Mouse (Mus musculus) intestine, embryonic 16.5 days (tissue): ENCODE results near the gene Ruvbl2. TPM values are rescaled to one million over a fixed set of nuclear protein-coding genes. Genes with fewer than 3 reads are reported as not detected.

Experiments used
- ATAC-seq: fragments of 200-750 bp; cut with Nextera tagmentation; 2 replicates; pipeline ENCODE4 v1.8.0; 2017; ENCODE audit warnings: moderate TSS enrichment, moderate library complexity
- H3K27ac ChIP-seq: fragments of 300-500 bp; sonication (generic); 2 replicates; pipeline ENCODE4 v1.5.1; 2014; ENCODE audit warnings: mild to moderate bottlenecking, low read length
- H3K27me3 ChIP-seq: fragments of 300-500 bp; sonication (generic); replicated peaks from 2 replicates; pipeline ENCODE4 v1.6.1; 2014; ENCODE audit warnings: low read length, control low read depth, mixed read lengths; ENCODE audit not compliant: control insufficient read depth, insufficient read depth
- H3K36me3 ChIP-seq: fragments of 300-500 bp; sonication (generic); 2 replicates; pipeline ENCODE4 v1.6.1; 2014; ENCODE audit warnings: low read length, control low read depth; ENCODE audit not compliant: control insufficient read depth, insufficient read depth
- H3K4me1 ChIP-seq: fragments of 300-500 bp; sonication (generic); 2 replicates; pipeline ENCODE4 v1.6.1; 2014; ENCODE audit warnings: low read length, control low read depth, mixed read lengths; ENCODE audit not compliant: control insufficient read depth, insufficient read depth
- H3K4me2 ChIP-seq: fragments of 300-500 bp; sonication (generic); 2 replicates; pipeline ENCODE4 v1.6.1; 2014; ENCODE audit warnings: low read depth, low read length, control low read depth
- H3K4me3 ChIP-seq: fragments of 300-500 bp; sonication (generic); 2 replicates; pipeline ENCODE4 v1.5.1; 2014; ENCODE audit warnings: mild to moderate bottlenecking, low read length
- H3K9ac ChIP-seq: fragments of 300-500 bp; sonication (generic); 2 replicates; pipeline ENCODE4 v1.6.1; 2014; ENCODE audit warnings: low read depth, low read length
- H3K9me3 ChIP-seq: fragments of 300-500 bp; sonication (generic); 2 replicates; pipeline ENCODE4 v1.6.1; 2016; ENCODE audit warnings: low read length, control low read depth; ENCODE audit not compliant: control insufficient read depth
- WGBS: fragments of 180-500 bp; shearing (Covaris S2); extraction: QIAGEN DNeasy Blood & Tissue Kit; methylation state at CpG from one replicate; pipeline ENCODE4 v1.1.7; 2014; 5-methylcytosine and 5-hydroxymethylcytosine counted together
- polyA plus RNA-seq: library from polyadenylated mRNA; unstranded; fragments of >200 nt; fragmentation: Nextera tagmentation; extraction: Ambion mirVana; gene quantifications from 2 replicates; pipeline ENCODE4 v1.2.1, GENCODE M21; 2015

Gene Ruvbl2
- polyA plus RNA-seq, 1 experiment from 2014 or later = 134 TPM

- Histone ChIP-seq H3K9me3 (no peaks in the 10 kb centered on the region), H3K27me3 (no peaks in the 10 kb centered on the region), H3K36me3 (no peaks in the 10 kb centered on the region; the same call in 1 of the 2 replicates), H3K4me1 (peaks cover 35% of the 10 kb centered on the region), H3K27ac (no peak overlapping the region), H3K9ac (0 out of 2 replicates have a peak overlapping the region, but pooled peaks have one; percentile 91), H3K4me2 (no peak overlapping the region), H3K4me3 (no peak overlapping the region)
- ATAC-seq = no peak
- WGBS = 50% methylated on average over 6 of the region's 6 CpGs
Measured at GRCm38 (mm10) chr7:45437046-45437445, 850 bp downstream of the Ruvbl2 start.

DNA sequence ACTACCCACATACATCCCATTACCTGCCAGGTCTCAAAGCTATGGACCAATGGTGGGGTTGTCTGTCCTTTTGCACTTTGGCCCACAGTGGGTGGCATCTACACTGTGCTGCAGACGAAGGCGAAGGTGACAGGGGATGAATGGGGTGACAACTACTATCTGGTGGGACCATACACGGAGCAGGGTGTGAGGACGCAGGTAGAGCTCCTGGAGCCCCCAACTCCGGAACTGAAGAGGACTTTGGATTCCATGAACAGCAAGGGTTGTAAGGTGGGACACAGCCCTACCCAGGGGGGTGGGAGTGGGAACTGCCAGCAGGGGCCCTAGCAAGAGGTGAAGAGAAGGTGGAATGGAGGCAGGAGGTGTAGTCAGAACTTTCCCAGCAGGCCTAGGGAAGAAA is 1.5 kb downstream of the Ruvbl2 start:
- Histone ChIP-seq H3K27ac (no peak overlapping the region), H3K27me3 (no peaks in the 10 kb centered on the region), H3K4me3 (no peak overlapping the region), H3K4me2 (peak overlapping the region; percentile 72), H3K36me3 (no peaks in the 10 kb centered on the region; the same call in 1 of the 2 replicates), H3K9ac (peak overlapping the region; percentile 91; the same call in 1 of the 2 replicates), H3K4me1 (peaks cover 35% of the 10 kb centered on the region), H3K9me3 (no peaks in the 10 kb centered on the region)
- WGBS = 90% methylated on average over 5 of the region's 5 CpGs
- no peak for ATAC-seq

DNA sequence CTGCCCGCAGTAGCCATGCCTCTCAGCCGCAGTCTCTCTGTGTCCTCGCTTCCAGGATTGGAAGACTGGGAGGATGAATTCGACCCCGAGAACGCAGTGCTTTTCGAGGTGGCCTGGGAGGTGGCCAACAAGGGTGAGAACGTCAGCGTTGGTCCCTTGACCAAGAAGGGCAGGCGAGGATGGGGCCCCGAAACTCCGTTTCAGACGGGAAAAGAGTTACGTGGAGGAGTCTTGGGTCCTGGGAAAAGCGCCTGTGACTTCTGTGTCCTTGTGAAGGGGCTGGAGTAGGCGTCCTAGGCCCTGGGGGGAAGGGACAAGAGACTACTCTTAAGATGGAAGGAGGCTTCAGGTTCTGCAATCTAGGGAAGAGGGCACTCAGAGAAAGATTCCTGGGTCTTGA is 2.9 kb downstream of the Ruvbl2 start:
- peak overlapping the region; percentile 78 for H3K27ac ChIP-seq
- H3K27me3 ChIP-seq = no peaks in the 10 kb centered on the region
- peak overlapping the region; percentile 91 for H3K9ac ChIP-seq
- H3K4me1 ChIP-seq = peaks cover 35% of the 10 kb centered on the region
- H3K4me3 ChIP-seq = peak overlapping the region; percentile 71
- H3K36me3 ChIP-seq = peaks cover 3% of the 10 kb centered on the region; the same call in 1 of the 2 replicates
- H3K4me2 ChIP-seq = peak overlapping the region; percentile 72
- 2% methylated on average over 16 of the region's 16 CpGs for WGBS
- peak; percentile 4; the same call in 1 of the 2 replicates for ATAC-seq
- H3K9me3 ChIP-seq = no peaks in the 10 kb centered on the region

DNA sequence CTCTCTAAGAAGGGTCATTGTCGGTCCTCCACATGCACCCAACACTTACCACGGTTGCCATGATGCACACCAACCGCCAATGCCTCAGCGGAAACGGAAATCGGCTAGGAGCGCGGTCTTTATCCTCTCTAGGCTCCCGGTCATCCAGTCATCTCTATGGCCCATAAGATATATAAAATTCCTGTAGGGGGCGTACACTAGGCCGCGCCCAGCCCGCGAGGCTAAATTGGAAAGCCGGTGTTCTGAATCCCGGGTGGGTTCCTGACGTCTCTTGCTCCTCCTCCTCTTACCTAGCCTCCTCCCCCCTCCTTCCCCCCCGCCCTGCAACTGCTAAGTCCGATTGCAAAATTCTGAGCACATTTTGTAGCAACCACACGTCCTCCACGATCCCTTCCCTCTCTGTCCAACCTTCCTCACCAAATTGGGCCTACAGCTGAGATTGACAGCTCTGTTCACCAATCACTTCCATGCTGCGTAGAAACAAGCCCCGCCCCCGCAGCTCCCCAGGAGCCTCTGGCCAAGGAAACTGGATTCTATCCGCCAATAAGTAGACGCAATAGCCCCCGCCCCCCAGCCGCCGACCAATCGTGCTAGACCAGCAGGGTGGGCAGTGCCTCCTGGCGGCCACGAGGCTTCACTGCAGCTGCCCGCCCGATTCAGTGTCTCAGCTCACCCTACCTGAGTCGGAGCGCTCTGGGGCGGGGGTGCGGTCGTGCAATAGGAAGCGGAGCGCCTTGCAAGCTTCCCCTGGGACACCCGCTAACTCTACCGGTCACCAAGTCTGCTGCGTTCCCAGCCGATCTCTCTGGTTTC is 3.5 kb downstream of the Ruvbl2 start, which contains the start of gene Gys1:
Gys1 (plus strand) TSS at position 642 of the 813 bp plus-strand sequence.
- Histone ChIP-seq H3K4me1 (peaks cover 35% of the 10 kb centered on the region), H3K27me3 (no peaks in the 10 kb centered on the region), H3K9ac (peak within 1 kb of the TSS; percentile 91), H3K9me3 (no peaks in the 10 kb centered on the region), H3K4me2 (peak within 1 kb of the TSS; percentile 84), H3K36me3 (peaks cover 3% of the 10 kb centered on the region; the same call in 1 of the 2 replicates), H3K4me3 (peak within 1 kb of the TSS; percentile 71), H3K27ac (peak within 1 kb of the TSS; percentile 86)
- peak; percentile 97 for ATAC-seq
- 0% methylated on average over 42 of the region's 45 CpGs for WGBS

- H3K27ac ChIP-seq = peak overlapping the region; percentile 86
- H3K9me3 ChIP-seq = no peaks in the 10 kb centered on the region
- no peaks in the 10 kb centered on the region for H3K27me3 ChIP-seq
- H3K4me3 ChIP-seq = peak overlapping the region; percentile 71
- peak overlapping the region; percentile 79 for H3K9ac ChIP-seq
- H3K4me2 ChIP-seq = peak overlapping the region; percentile 84
- peaks cover 35% of the 10 kb centered on the region for H3K4me1 ChIP-seq
- ATAC-seq = no peak
- peaks cover 4% of the 10 kb centered on the region; the same call in 1 of the 2 replicates for H3K36me3 ChIP-seq
- 1% methylated on average over 7 of the region's 7 CpGs for WGBS
Measured at GRCm38 (mm10) chr7:45433835-45434202, 4.1 kb downstream of the Ruvbl2 start.

- Histone ChIP-seq H3K27me3 (no peaks in the 10 kb centered on the region), H3K9me3 (no peaks in the 10 kb centered on the region), H3K27ac (no peak overlapping the region), H3K4me3 (no peak overlapping the region), H3K9ac (no peak overlapping the region), H3K4me2 (no peak overlapping the region), H3K4me1 (no peaks in the 10 kb centered on the region), H3K36me3 (peaks cover 27% of the 10 kb centered on the region)
- WGBS = 90% methylated on average over 8 of the region's 8 CpGs
- no peak for ATAC-seq
Measured at GRCm38 (mm10) chr7:45426556-45426955, 11.3 kb downstream of the Ruvbl2 start.

GRCm38 (mm10) chr7:45421194-45421593 is 16.7 kb downstream of the Ruvbl2 start:
- WGBS = 95% methylated on average over 14 of the region's 14 CpGs
- Histone ChIP-seq H3K27me3 (peaks cover 16% of the 10 kb centered on the region), H3K4me3 (no peak overlapping the region), H3K36me3 (peaks cover 21% of the 10 kb centered on the region), H3K9ac (no peak overlapping the region), H3K27ac (no peak overlapping the region), H3K4me1 (peaks cover 12% of the 10 kb centered on the region), H3K4me2 (no peak overlapping the region), H3K9me3 (no peaks in the 10 kb centered on the region)
- no peak for ATAC-seq

GRCm38 (mm10) chr7:45420615-45420919 is 17.3 kb downstream of the Ruvbl2 start, which contains the start of gene Lhb:
Gene Lhb, plus strand, starts transcription at chr7:45420820.
- ATAC-seq = no peak
- Histone ChIP-seq H3K4me2 (no peak within 1 kb of the TSS), H3K9ac (no peak within 1 kb of the TSS)

GRCm38 (mm10) chr7:45419859-45420614 is 17.9 kb downstream of the Ruvbl2 start:
- peak; percentile 21 for ATAC-seq
- peaks cover 18% of the 10 kb centered on the region for H3K4me1 ChIP-seq
- H3K9me3 ChIP-seq = no peaks in the 10 kb centered on the region
- peaks cover 26% of the 10 kb centered on the region for H3K27me3 ChIP-seq
- no peak overlapping the region for H3K27ac ChIP-seq
- no peak overlapping the region for H3K4me2 ChIP-seq
- no peak overlapping the region for H3K4me3 ChIP-seq
- no peak overlapping the region for H3K9ac ChIP-seq
- peaks cover 20% of the 10 kb centered on the region for H3K36me3 ChIP-seq
- WGBS = 12% methylated on average over 27 of the region's 27 CpGs

More at GRCm38 (mm10) chr7:45420615-45420919, 17.3 kb downstream of the Ruvbl2 start, which contains the start of gene Lhb:
- Histone ChIP-seq H3K4me1 (peaks cover 13% of the 10 kb centered on the region), H3K27me3 (peaks cover 21% of the 10 kb centered on the region), H3K9me3 (no peaks in the 10 kb centered on the region), H3K36me3 (peaks cover 21% of the 10 kb centered on the region), H3K4me3 (no peak within 1 kb of the TSS), H3K27ac (no peak within 1 kb of the TSS)
- WGBS = 55% methylated on average over 6 of the region's 6 CpGs
